Mouse (Mus musculus): Measurements from ENCODE around the gene Nfatc2ip. TPM values are rescaled to one million over a fixed set of nuclear protein-coding genes. Genes with fewer than 3 reads are reported as not detected.

Nfatc2ip gene
- polyA plus RNA-seq, 1 experiment from 2014 or later, result 4.6 TPM

DNA sequence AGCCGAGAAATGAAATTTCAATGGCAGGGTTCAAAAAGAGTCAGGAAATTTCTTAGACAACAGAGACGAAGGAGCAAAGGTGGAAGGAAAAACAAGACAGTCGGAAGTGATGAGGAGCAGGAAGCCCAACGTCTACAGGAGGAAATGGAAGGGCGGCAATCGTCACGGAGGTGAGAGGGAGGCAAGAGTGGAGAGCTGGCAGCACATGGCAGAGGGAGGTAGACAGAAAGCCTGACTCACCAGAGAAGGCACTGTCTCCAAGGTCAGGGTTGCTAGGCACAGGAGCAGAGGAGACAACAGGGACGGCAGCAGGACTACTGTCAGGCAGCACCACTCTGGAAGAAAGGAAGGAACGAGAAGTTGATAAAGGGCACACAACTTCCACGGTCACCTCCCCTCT is 28.9 kb downstream of the Nfatc2ip start:
- no peak overlapping the region for H3K9ac ChIP-seq
- no peaks in the 10 kb centered on the region for H3K4me1 ChIP-seq
- 90% methylated on average over 10 of the region's 10 CpGs for WGBS
- no peak for ATAC-seq (ENCODE audit: low FRiP score)
- H3K27me3 ChIP-seq, result no peaks in the 10 kb centered on the region
- no peak overlapping the region for H3K27ac ChIP-seq
- no peak overlapping the region for H3K4me2 ChIP-seq
- H3K4me3 ChIP-seq (replicated peaks), result no peak overlapping the region
- peaks cover 40% of the 10 kb centered on the region for H3K36me3 ChIP-seq (replicated peaks)
- no peaks in the 10 kb centered on the region for H3K9me3 ChIP-seq

DNA sequence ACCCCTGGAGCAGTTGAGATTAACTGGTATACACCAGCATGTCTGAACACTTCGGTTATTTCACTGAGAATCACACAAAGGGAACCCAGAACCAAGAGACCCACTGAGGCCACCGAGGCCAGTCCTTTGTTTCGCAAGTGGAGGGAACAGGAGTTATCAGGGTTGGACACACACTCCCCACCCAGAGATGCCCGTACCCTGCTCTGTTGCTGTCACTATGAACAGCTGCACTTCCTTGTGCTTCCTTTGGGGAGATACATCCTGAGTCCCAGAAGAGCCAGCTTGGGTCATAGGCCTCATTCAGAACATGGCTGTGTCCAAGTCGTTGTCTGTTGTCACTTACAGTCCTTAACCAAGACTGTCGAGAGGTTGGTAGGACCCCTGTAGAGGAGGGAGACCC is 33.5 kb downstream of the Nfatc2ip start:
- Histone ChIP-seq H3K9ac (no peak overlapping the region), H3K9me3 (no peaks in the 10 kb centered on the region), H3K4me2 (no peak overlapping the region), H3K4me3 (replicated peaks) (no peak overlapping the region), H3K27me3 (no peaks in the 10 kb centered on the region), H3K36me3 (replicated peaks) (peaks cover 4% of the 10 kb centered on the region; the same call in 1 of the 2 replicates), H3K4me1 (no peaks in the 10 kb centered on the region), H3K27ac (no peak overlapping the region)
- ATAC-seq (ENCODE audit: low FRiP score), result no peak
- 89% methylated on average over 6 of the region's 6 CpGs for WGBS

- Histone ChIP-seq H3K27ac (no peak overlapping the region), H3K36me3 (replicated peaks) (peaks cover 4% of the 10 kb centered on the region; the same call in 1 of the 2 replicates), H3K9me3 (no peaks in the 10 kb centered on the region), H3K9ac (no peak overlapping the region), H3K4me2 (no peak overlapping the region), H3K4me3 (replicated peaks) (no peak overlapping the region), H3K27me3 (no peaks in the 10 kb centered on the region), H3K4me1 (peaks cover 10% of the 10 kb centered on the region; the same call in 1 of the 2 replicates)
- WGBS, result 79% methylated on average over 13 of the region's 13 CpGs
- no peak for ATAC-seq (ENCODE audit: low FRiP score)
These were observed 37.5 kb downstream of the Nfatc2ip start for GRCm38 (mm10) chr7:126359049-126359448.

DNA sequence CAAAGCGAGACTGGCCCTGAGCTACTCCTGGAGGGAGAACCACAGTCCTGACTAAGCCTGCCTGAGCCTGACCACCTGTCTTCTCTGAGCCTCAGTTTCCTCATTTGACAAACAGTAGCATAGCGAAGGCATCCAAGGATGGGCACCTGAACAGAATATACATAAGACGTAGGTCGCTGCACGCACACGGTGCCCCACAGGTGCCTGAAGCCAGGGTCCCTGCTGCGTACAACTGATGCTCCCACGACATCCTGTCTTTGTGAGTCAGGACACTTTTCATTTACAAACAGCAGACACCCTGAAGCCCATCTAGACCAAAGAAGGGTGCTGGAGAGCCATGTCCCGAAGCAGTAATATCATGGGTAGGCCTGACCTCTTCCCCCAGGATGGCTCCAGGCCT is 38.1 kb downstream of the Nfatc2ip start:
- H3K9me3 ChIP-seq, result no peaks in the 10 kb centered on the region
- H3K27me3 ChIP-seq, result no peaks in the 10 kb centered on the region
- no peak overlapping the region for H3K9ac ChIP-seq
- peaks cover 10% of the 10 kb centered on the region; the same call in 1 of the 2 replicates for H3K4me1 ChIP-seq
- no peak overlapping the region for H3K4me2 ChIP-seq
- H3K36me3 ChIP-seq (replicated peaks), result peaks cover 4% of the 10 kb centered on the region; the same call in 1 of the 2 replicates
- no peak overlapping the region for H3K4me3 ChIP-seq (replicated peaks)
- 92% methylated on average over 9 of the region's 9 CpGs for WGBS
- ATAC-seq (ENCODE audit: low FRiP score), result no peak
- H3K27ac ChIP-seq, result no peak overlapping the region

DNA sequence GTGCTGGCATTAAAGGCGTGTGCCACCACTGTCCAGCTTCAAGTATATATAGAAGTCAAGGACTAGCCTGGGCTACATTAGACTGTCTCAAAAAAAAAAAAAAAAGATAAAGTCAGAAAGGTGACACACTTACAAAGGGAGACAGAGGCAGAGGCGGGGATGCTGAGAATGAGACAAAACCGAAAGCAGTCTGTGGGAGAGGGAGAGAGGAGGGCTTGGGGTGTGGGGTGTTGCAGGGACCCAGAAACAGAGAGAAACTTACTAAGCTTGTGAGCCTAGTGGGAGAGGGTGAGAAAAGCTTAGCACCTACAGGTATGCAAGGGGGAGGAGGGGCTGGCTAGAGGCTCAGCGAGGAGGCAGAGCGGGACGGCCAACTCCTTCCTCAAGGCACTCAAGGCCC is 38.7 kb downstream of the Nfatc2ip start:
- H3K9ac ChIP-seq, result no peak overlapping the region
- H3K4me1 ChIP-seq, result peaks cover 10% of the 10 kb centered on the region; the same call in 1 of the 2 replicates
- no peak overlapping the region for H3K4me3 ChIP-seq (replicated peaks)
- H3K36me3 ChIP-seq (replicated peaks), result no peaks in the 10 kb centered on the region
- H3K9me3 ChIP-seq, result no peaks in the 10 kb centered on the region
- H3K27me3 ChIP-seq, result no peaks in the 10 kb centered on the region
- ATAC-seq (ENCODE audit: low FRiP score), result no peak
- H3K27ac ChIP-seq, result no peak overlapping the region
- WGBS, result 85% methylated on average over 6 of the region's 6 CpGs
- H3K4me2 ChIP-seq, result no peak overlapping the region

DNA sequence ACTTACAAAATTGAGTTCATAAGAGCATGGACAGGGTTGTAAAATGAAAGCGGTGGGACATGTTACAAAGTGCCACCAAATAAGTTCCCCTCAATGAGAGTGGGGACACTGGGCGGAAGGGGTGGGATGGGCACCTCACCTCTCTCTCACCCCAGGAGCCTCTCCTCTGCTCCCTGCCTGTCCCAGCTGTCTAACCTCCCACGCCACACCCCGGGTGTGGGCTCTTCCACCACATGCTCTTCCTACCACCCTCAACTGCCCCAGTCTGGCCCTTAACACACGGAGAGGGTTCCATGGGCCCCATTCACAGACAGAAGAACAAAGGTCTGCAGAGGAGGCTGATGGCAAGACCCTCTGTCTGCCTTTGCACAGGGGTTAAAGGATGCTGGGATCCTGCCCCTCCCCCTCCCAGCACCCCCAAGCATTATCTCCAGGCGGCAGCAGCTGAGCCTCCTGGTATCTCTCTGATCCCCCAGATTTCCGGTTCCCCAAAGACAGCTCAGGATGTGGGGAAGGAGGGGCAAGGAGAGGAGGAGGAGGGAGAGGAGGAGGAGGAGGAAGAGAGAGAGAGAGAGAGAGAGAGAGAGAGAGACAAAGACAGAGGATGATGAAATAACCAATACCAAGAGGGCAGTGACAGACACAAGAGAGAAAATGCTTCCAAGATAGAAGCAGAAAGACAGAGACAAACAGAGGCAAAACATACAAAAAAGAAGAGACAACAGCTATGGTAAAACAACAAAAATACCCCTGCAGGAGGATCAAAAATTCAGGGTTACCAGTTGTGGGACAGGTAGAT is 39.5 kb downstream of the Nfatc2ip start:
- no peak overlapping the region for H3K27ac ChIP-seq
- 54% methylated on average over 7 of the region's 7 CpGs for WGBS

DNA sequence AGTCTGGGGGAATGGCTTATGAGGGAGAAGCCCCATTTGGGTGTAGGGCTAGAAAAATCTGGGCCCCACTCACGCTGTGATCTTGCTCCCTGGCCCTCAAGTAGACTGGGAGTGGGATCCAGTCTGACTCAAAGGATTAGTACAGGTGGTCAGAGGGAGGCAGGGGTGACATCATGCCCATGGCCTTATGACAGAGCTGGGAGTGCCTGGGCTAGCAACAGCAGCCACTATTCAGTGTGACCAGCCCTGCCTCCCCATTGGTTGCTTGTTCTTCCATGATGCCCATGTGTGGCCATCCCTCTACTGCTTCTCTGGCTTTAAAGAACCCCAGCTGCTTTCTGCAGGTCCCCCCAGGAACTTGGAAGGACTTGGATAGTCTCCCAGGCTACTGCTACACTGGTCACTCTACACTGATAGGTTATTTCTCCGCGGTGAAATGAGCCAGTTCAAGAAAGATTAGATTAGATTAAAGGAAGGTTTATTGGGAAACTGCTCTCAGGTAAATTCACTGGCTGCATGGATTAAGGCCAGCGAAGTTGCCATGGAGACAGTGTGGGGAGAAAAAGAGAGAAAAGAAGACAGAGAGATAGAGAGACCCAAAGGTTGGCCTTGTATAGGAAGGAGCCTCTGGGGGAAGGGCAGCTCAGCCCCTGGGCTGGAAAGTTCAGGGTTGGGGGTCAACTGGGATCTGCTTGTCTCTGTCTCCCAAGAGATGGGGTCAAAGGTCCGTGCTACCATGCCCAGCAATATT is 40.5 kb downstream of the Nfatc2ip start:
- Histone ChIP-seq H3K36me3 (replicated peaks) (no peaks in the 10 kb centered on the region), H3K4me3 (replicated peaks) (no peak overlapping the region), H3K4me2 (no peak overlapping the region), H3K27me3 (no peaks in the 10 kb centered on the region), H3K27ac (no peak overlapping the region), H3K9ac (no peak overlapping the region), H3K4me1 (peaks cover 16% of the 10 kb centered on the region), H3K9me3 (no peaks in the 10 kb centered on the region)
- WGBS, result 37% methylated on average over 5 of the region's 5 CpGs
- ATAC-seq (ENCODE audit: low FRiP score), result no peak

More for the DNA sequence above, 39.5 kb downstream of the Nfatc2ip start:
- Histone ChIP-seq H3K36me3 (replicated peaks) (no peaks in the 10 kb centered on the region), H3K27me3 (no peaks in the 10 kb centered on the region), H3K9ac (no peak overlapping the region), H3K4me3 (replicated peaks) (no peak overlapping the region), H3K4me1 (peaks cover 10% of the 10 kb centered on the region; the same call in 1 of the 2 replicates), H3K4me2 (no peak overlapping the region), H3K9me3 (no peaks in the 10 kb centered on the region)
- ATAC-seq (ENCODE audit: low FRiP score), result no peak

- ATAC-seq (ENCODE audit: low FRiP score), result no peak
- Histone ChIP-seq H3K9me3 (no peaks in the 10 kb centered on the region), H3K4me3 (replicated peaks) (no peak overlapping the region), H3K9ac (no peak overlapping the region), H3K27ac (no peak overlapping the region), H3K4me1 (peaks cover 16% of the 10 kb centered on the region), H3K4me2 (no peak overlapping the region), H3K27me3 (no peaks in the 10 kb centered on the region), H3K36me3 (replicated peaks) (no peaks in the 10 kb centered on the region)
- WGBS, result 58% methylated on average over 14 of the region's 14 CpGs
These were observed 41.6 kb downstream of the Nfatc2ip start for GRCm38 (mm10) chr7:126354738-126355614.

DNA sequence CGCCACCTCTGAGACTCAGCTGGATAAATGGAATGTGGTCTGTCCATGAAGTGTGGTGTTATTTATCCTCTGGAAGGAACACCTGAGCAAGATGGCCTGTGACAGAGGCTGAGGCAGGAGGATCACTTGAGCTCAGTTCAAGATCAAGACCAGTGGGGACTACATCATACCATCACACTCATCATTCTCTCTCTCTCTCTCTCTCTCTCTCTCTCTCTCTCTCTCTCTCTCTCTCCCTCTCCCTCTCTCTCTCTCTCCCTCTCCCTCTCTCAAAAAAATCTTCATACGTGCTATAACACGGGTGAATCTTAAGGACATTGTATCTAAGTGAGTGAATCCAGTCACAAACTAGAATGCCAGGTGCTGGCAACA is 42.6 kb downstream of the Nfatc2ip start:
- H3K4me3 ChIP-seq (replicated peaks), result no peak overlapping the region
- no peaks in the 10 kb centered on the region for H3K27me3 ChIP-seq
- ATAC-seq (ENCODE audit: low FRiP score), result no peak
- no peaks in the 10 kb centered on the region for H3K9me3 ChIP-seq
- H3K4me1 ChIP-seq, result peaks cover 16% of the 10 kb centered on the region
- no peak overlapping the region for H3K9ac ChIP-seq
- 82% methylated on average over 3 of the region's 3 CpGs for WGBS
- no peak overlapping the region for H3K27ac ChIP-seq
- H3K4me2 ChIP-seq, result no peak overlapping the region
- H3K36me3 ChIP-seq (replicated peaks), result no peaks in the 10 kb centered on the region

DNA sequence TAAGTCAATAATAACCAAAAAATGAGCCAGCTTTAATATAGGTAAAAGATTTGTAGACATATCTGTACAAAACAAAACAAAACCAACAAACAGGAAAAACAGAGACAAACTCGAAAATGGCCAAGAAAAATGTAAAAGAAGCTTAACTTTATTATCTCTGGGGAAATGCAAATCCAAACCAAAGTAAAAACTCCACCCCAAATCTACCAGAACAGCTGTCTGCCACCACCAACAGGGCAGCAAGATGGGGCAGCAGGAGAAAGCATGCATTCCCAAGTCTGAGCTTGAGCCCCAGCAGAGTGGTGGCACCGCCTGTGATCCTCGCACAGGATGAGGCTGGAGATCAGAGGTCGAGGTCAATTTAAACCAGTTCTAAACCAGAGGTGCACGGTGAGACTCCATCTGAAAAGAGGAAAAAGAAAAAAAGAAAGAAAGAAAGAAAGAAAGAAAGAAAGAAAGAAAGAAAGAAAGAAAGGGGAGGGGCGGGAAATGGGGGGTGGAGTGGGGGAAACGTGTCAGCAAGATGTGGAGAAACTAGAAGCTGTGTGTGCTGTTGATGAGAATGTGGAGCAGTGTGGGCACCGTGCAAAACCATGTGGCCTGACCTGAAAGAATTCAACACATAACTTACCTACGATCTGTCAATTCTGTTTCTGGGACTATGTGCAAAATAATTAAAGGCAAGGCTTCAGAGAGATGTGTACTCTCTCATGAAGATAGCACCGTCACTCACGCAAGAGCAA is 43.1 kb downstream of the Nfatc2ip start:
- H3K9ac ChIP-seq, result no peak overlapping the region
- H3K4me3 ChIP-seq (replicated peaks), result no peak overlapping the region
- H3K36me3 ChIP-seq (replicated peaks), result no peaks in the 10 kb centered on the region
- no peak overlapping the region for H3K4me2 ChIP-seq
- WGBS, result 72% methylated on average over 11 of the region's 11 CpGs
- H3K27ac ChIP-seq, result no peak overlapping the region
- no peaks in the 10 kb centered on the region for H3K27me3 ChIP-seq
- H3K9me3 ChIP-seq, result no peaks in the 10 kb centered on the region
- H3K4me1 ChIP-seq, result peaks cover 16% of the 10 kb centered on the region
- no peak for ATAC-seq (ENCODE audit: low FRiP score)

DNA sequence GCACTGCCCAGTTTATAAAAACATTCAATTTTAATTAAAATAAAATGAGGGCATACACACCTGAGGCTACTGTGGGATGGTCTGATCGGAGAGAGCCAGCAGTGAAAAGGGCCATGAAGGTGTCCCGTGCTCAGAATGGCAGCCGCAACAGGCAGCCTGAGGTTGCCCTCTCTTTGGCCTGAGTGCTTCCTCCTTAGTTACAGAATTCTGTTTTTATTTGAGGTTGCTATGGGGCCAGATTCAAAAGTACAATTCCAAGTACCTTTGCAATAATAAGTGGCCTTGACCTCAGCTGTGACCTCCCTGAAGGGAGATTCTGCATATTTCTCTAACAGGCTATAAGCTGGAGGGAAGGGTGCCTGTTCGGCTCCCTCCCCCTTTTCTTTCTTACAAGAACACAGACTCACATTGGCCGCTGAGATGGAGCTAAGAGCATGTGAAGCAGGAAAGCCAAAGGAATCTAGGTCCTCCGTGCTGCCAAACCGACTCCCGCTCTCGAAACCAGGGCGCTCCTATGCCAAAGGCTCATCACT is 45.1 kb downstream of the Nfatc2ip start:
- no peak for ATAC-seq (ENCODE audit: low FRiP score)
- Histone ChIP-seq H3K9ac (no peak overlapping the region), H3K27ac (no peak overlapping the region), H3K4me1 (peaks cover 12% of the 10 kb centered on the region), H3K4me2 (no peak overlapping the region), H3K27me3 (no peaks in the 10 kb centered on the region), H3K36me3 (replicated peaks) (no peaks in the 10 kb centered on the region), H3K9me3 (no peaks in the 10 kb centered on the region), H3K4me3 (replicated peaks) (no peak overlapping the region)
- 46% methylated on average over 10 of the region's 10 CpGs for WGBS
